Mouse (Mus musculus): ENCODE data around the gene Mbd4. TPM values are rescaled to one million over a fixed set of nuclear protein-coding genes. Genes with fewer than 3 reads are reported as not detected.

The Mbd4 gene
- 14.3 and 20.9 TPM in 2 replicates for polyA plus RNA-seq (2014; fragmentation: Nextera tagmentation; extraction: Ambion mirVana)

- peak within 1 kb of the TSS; percentile 59 for H3K4me2 ChIP-seq (replicated peaks; ENCODE audit: low read depth, low read length)
- no peaks in the 10 kb centered on the region for H3K27me3 ChIP-seq (ENCODE audit: control insufficient read depth, insufficient read depth, low read length)
- H3K27ac ChIP-seq (ENCODE audit: low read depth, low read length) = peak within 1 kb of the TSS; percentile 82
- under 1% methylated on average over 51 of the region's 51 CpGs for WGBS
- peak within 1 kb of the TSS; percentile 70 for H3K4me3 ChIP-seq (ENCODE audit: low read length)
- peak within 1 kb of the TSS; percentile 61 for H3K9ac ChIP-seq (ENCODE audit: low read depth, low read length)
- peak; percentile 99 for ATAC-seq (ENCODE audit: low FRiP score, low TSS enrichment)
- peaks cover 18% of the 10 kb centered on the region for H3K36me3 ChIP-seq (ENCODE audit: control insufficient read depth, insufficient read depth, low read length)
- peaks cover 9% of the 10 kb centered on the region; the same call in 1 of the 2 replicates for H3K4me1 ChIP-seq (ENCODE audit: control insufficient read depth, insufficient read depth, low read length)
- H3K9me3 ChIP-seq (ENCODE audit: control insufficient read depth, low read length) = no peaks in the 10 kb centered on the region
These were observed at the start of gene Mbd4, which contains the start of gene Ift122 for GRCm38 (mm10) chr6:115853091-115853813. TSS of gene Mbd4 (minus strand) at chr6:115853371. TSS of gene Ift122 (plus strand) at chr6:115853470.

DNA sequence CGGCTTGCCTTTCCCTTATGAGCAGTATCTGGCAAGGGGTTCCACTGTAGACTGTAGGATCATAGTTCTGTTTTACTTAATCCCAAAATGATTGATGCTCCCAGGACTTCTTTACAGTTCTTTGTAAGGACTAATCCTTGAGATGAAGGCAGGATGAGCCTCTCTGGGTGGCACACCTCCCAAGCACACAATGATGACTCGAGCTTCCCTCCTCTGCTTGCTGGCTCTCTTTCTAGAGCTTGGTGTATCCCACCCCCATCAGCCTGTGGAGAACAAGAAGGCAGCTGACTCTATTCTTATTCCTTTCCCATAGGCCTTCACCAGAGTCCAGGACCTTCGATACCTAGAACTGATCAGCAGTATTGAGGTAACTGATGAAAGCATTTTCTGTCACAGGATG lies 49.4 kb upstream of the Mbd4 start:
- 86% methylated on average over 3 of the region's 3 CpGs for WGBS
- Histone ChIP-seq H3K9me3 (ENCODE audit: control insufficient read depth, low read length) (no peaks in the 10 kb centered on the region), H3K9ac (ENCODE audit: low read depth, low read length) (no peak overlapping the region), H3K4me2 (replicated peaks; ENCODE audit: low read depth, low read length) (no peak overlapping the region), H3K36me3 (ENCODE audit: control insufficient read depth, insufficient read depth, low read length) (peaks cover 26% of the 10 kb centered on the region), H3K4me3 (ENCODE audit: low read length) (no peak overlapping the region), H3K27me3 (ENCODE audit: control insufficient read depth, insufficient read depth, low read length) (no peaks in the 10 kb centered on the region), H3K27ac (ENCODE audit: low read depth, low read length) (no peak overlapping the region), H3K4me1 (ENCODE audit: control insufficient read depth, insufficient read depth, low read length) (0 out of 2 replicates have a peak, but pooled peaks cover 4% of the 10 kb centered on the region)
- no peak for ATAC-seq (ENCODE audit: low FRiP score, low TSS enrichment)

- Histone ChIP-seq H3K4me2 (replicated peaks; ENCODE audit: low read depth, low read length) (no peak overlapping the region), H3K36me3 (ENCODE audit: control insufficient read depth, insufficient read depth, low read length) (peaks cover 19% of the 10 kb centered on the region), H3K9ac (ENCODE audit: low read depth, low read length) (no peak overlapping the region), H3K4me1 (ENCODE audit: control insufficient read depth, insufficient read depth, low read length) (0 out of 2 replicates have a peak, but pooled peaks cover 4% of the 10 kb centered on the region), H3K9me3 (ENCODE audit: control insufficient read depth, low read length) (no peaks in the 10 kb centered on the region), H3K27ac (ENCODE audit: low read depth, low read length) (peak overlapping the region; percentile 37; the same call in 1 of the 2 replicates), H3K4me3 (ENCODE audit: low read length) (no peak overlapping the region), H3K27me3 (ENCODE audit: control insufficient read depth, insufficient read depth, low read length) (no peaks in the 10 kb centered on the region)
- ATAC-seq (ENCODE audit: low FRiP score, low TSS enrichment) = no peak
- WGBS = 74% methylated on average over 8 of the region's 8 CpGs
These were observed 48.3 kb upstream of the Mbd4 start for GRCm38 (mm10) chr6:115901489-115901931.

- H3K9ac ChIP-seq (ENCODE audit: low read depth, low read length) = no peak overlapping the region
- ATAC-seq (ENCODE audit: low FRiP score, low TSS enrichment) = peak; percentile 69; the same call in 1 of the 2 replicates
- 20% methylated on average over 3 of the region's 3 CpGs for WGBS
- no peaks in the 10 kb centered on the region for H3K27me3 ChIP-seq (ENCODE audit: control insufficient read depth, insufficient read depth, low read length)
- 0 out of 2 replicates have a peak, but pooled peaks cover 4% of the 10 kb centered on the region for H3K4me1 ChIP-seq (ENCODE audit: control insufficient read depth, insufficient read depth, low read length)
- no peak overlapping the region for H3K4me3 ChIP-seq (ENCODE audit: low read length)
- peaks cover 19% of the 10 kb centered on the region for H3K36me3 ChIP-seq (ENCODE audit: control insufficient read depth, insufficient read depth, low read length)
- H3K4me2 ChIP-seq (replicated peaks; ENCODE audit: low read depth, low read length) = no peak overlapping the region
- peak overlapping the region; percentile 37; the same call in 1 of the 2 replicates for H3K27ac ChIP-seq (ENCODE audit: low read depth, low read length)
- no peaks in the 10 kb centered on the region for H3K9me3 ChIP-seq (ENCODE audit: control insufficient read depth, low read length)
These were observed 47.9 kb upstream of the Mbd4 start for GRCm38 (mm10) chr6:115901062-115901461.

GRCm38 (mm10) chr6:115897926-115898520 lies 44.9 kb upstream of the Mbd4 start:
- Histone ChIP-seq H3K4me1 (ENCODE audit: control insufficient read depth, insufficient read depth, low read length) (0 out of 2 replicates have a peak, but pooled peaks cover 4% of the 10 kb centered on the region), H3K27ac (ENCODE audit: low read depth, low read length) (no peak overlapping the region)

DNA sequence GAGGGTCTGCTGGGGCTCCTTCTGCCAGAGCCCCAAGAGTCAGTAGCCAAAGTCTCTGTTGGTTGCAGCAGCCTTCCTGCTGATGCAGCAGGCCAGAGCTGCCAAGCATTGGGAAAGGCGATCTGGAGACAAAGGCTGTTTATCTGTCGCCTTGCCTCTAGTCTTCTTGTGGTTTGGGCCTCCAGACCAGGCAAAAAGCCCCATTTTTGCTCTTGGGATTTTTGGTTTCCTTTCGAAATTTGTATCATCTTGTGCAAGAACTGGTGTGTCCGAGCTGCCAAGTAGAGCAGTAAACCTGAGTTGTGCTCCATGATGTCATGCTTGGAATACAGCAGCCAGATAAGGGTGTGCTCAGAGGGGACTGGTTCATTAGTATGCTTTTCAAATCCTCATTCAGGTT lies 43.9 kb upstream of the Mbd4 start:
- no peak overlapping the region for H3K4me2 ChIP-seq (replicated peaks; ENCODE audit: low read depth, low read length)
- no peaks in the 10 kb centered on the region for H3K9me3 ChIP-seq (ENCODE audit: control insufficient read depth, low read length)
- 0 out of 2 replicates have a peak, but pooled peaks cover 4% of the 10 kb centered on the region for H3K4me1 ChIP-seq (ENCODE audit: control insufficient read depth, insufficient read depth, low read length)
- H3K36me3 ChIP-seq (ENCODE audit: control insufficient read depth, insufficient read depth, low read length) = peaks cover 24% of the 10 kb centered on the region
- H3K4me3 ChIP-seq (ENCODE audit: low read length) = no peak overlapping the region
- H3K27me3 ChIP-seq (ENCODE audit: control insufficient read depth, insufficient read depth, low read length) = no peaks in the 10 kb centered on the region
- H3K27ac ChIP-seq (ENCODE audit: low read depth, low read length) = no peak overlapping the region
- no peak for ATAC-seq (ENCODE audit: low FRiP score, low TSS enrichment)
- H3K9ac ChIP-seq (ENCODE audit: low read depth, low read length) = no peak overlapping the region
- WGBS = 83% methylated on average over 4 of the region's 4 CpGs

More at GRCm38 (mm10) chr6:115897926-115898520, 44.9 kb upstream of the Mbd4 start:
- no peak overlapping the region for H3K4me2 ChIP-seq (replicated peaks; ENCODE audit: low read depth, low read length)
- no peak for ATAC-seq (ENCODE audit: low FRiP score, low TSS enrichment)
- H3K27me3 ChIP-seq (ENCODE audit: control insufficient read depth, insufficient read depth, low read length) = no peaks in the 10 kb centered on the region
- H3K9ac ChIP-seq (ENCODE audit: low read depth, low read length) = no peak overlapping the region
- WGBS = 75% methylated on average over 7 of the region's 7 CpGs
- H3K9me3 ChIP-seq (ENCODE audit: control insufficient read depth, low read length) = no peaks in the 10 kb centered on the region
- peaks cover 25% of the 10 kb centered on the region for H3K36me3 ChIP-seq (ENCODE audit: control insufficient read depth, insufficient read depth, low read length)
- no peak overlapping the region for H3K4me3 ChIP-seq (ENCODE audit: low read length)

GRCm38 (mm10) chr6:115896346-115896745 lies 43.2 kb upstream of the Mbd4 start:
- no peak for ATAC-seq (ENCODE audit: low FRiP score, low TSS enrichment)
- H3K4me2 ChIP-seq (replicated peaks; ENCODE audit: low read depth, low read length) = no peak overlapping the region
- peaks cover 28% of the 10 kb centered on the region for H3K36me3 ChIP-seq (ENCODE audit: control insufficient read depth, insufficient read depth, low read length)
- H3K4me1 ChIP-seq (ENCODE audit: control insufficient read depth, insufficient read depth, low read length) = 0 out of 2 replicates have a peak, but pooled peaks cover 6% of the 10 kb centered on the region
- H3K9me3 ChIP-seq (ENCODE audit: control insufficient read depth, low read length) = no peaks in the 10 kb centered on the region
- no peak overlapping the region for H3K9ac ChIP-seq (ENCODE audit: low read depth, low read length)
- no peak overlapping the region for H3K4me3 ChIP-seq (ENCODE audit: low read length)
- no peak overlapping the region for H3K27ac ChIP-seq (ENCODE audit: low read depth, low read length)
- 80% methylated on average over 1 of the region's 1 CpGs for WGBS
- H3K27me3 ChIP-seq (ENCODE audit: control insufficient read depth, insufficient read depth, low read length) = no peaks in the 10 kb centered on the region

GRCm38 (mm10) chr6:115892363-115892762 lies 39.2 kb upstream of the Mbd4 start:
- Histone ChIP-seq H3K4me3 (ENCODE audit: low read length) (no peak overlapping the region), H3K4me1 (ENCODE audit: control insufficient read depth, insufficient read depth, low read length) (0 out of 2 replicates have a peak, but pooled peaks cover 3% of the 10 kb centered on the region), H3K9me3 (ENCODE audit: control insufficient read depth, low read length) (no peaks in the 10 kb centered on the region; the same call in 1 of the 2 replicates), H3K27ac (ENCODE audit: low read depth, low read length) (no peak overlapping the region), H3K4me2 (replicated peaks; ENCODE audit: low read depth, low read length) (no peak overlapping the region), H3K36me3 (ENCODE audit: control insufficient read depth, insufficient read depth, low read length) (peaks cover 33% of the 10 kb centered on the region), H3K9ac (ENCODE audit: low read depth, low read length) (no peak overlapping the region), H3K27me3 (ENCODE audit: control insufficient read depth, insufficient read depth, low read length) (no peaks in the 10 kb centered on the region)
- WGBS = 84% methylated on average over 3 of the region's 3 CpGs
- ATAC-seq (ENCODE audit: low FRiP score, low TSS enrichment) = no peak

Data from kidney, embryonic 14.5 days (tissue).